Mouse (Mus musculus) MEL (cell line): ENCODE results near the gene Phlda3. TPM values are rescaled to one million over a fixed set of nuclear protein-coding genes. Genes with fewer than 3 reads are reported as not detected.

Experiments
- DNase-seq: peaks from one replicate; pipeline ENCODE4 v3.0.0; 2011; ENCODE audit warnings: low read depth, low spot score
- H3K27ac ChIP-seq: 2 replicates; pipeline ENCODE4 v1.5.1; 2012; ENCODE audit warnings: low read depth, mild to moderate bottlenecking, control low read depth, low read length, moderate library complexity; ENCODE audit not compliant: control insufficient read depth
- H3K27me3 ChIP-seq, 2 experiments: fragments of 150-350 bp in 1 of 2; sonication (generic) in 1 of 2; 2 replicates each; pipeline ENCODE4 v1.6.1; 2012; ENCODE audit warnings: low read length in 2 of 2, mild to moderate bottlenecking in 2 of 2, improper control_type of control experiment in 1 of 2, moderate library complexity in 1 of 2; ENCODE audit not compliant: insufficient read depth in 2 of 2, control insufficient read depth in 1 of 2
- H3K36me3 ChIP-seq, 2 experiments: 2 replicates each; pipeline ENCODE4 v1.6.1; 2012 to 2014; ENCODE audit warnings: low read length in 2 of 2, improper control_type of control experiment in 1 of 2, inconsistent platforms in 1 of 2, mild to moderate bottlenecking in 1 of 2; ENCODE audit not compliant: insufficient read depth in 2 of 2, control insufficient read depth in 1 of 2
- H3K4me1 ChIP-seq, 2 experiments: fragments of 150-350 bp in 1 of 2; sonication (generic) in 1 of 2; 2 replicates each; pipeline ENCODE4 v1.6.1; 2012; ENCODE audit warnings: low read length in 2 of 2, improper control_type of control experiment in 1 of 2, mild to moderate bottlenecking in 1 of 2; ENCODE audit not compliant: insufficient read depth in 2 of 2, control insufficient read depth in 1 of 2
- H3K4me3 ChIP-seq, 2 experiments: fragments of 150-350 bp in 1 of 2; sonication (generic) in 1 of 2; 2 replicates each; pipeline ENCODE4 v1.5.1; 2012; ENCODE audit warnings: low read depth in 2 of 2, low read length in 2 of 2, mild to moderate bottlenecking in 2 of 2, moderate library complexity in 2 of 2, control low read depth in 1 of 2, improper control_type of control experiment in 1 of 2; ENCODE audit not compliant: control insufficient read depth in 1 of 2, insufficient read depth in 1 of 2
- H3K79me2 ChIP-seq: 2 replicates; pipeline ENCODE4 v1.6.1; 2012; ENCODE audit warnings: mild to moderate bottlenecking, low read length, moderate library complexity; ENCODE audit not compliant: control insufficient read depth, poor library complexity, insufficient read depth
- H3K9ac ChIP-seq: 2 replicates; pipeline ENCODE4 v1.6.1; 2012; ENCODE audit warnings: low read depth, mild to moderate bottlenecking, control low read depth, low read length, moderate library complexity; ENCODE audit not compliant: control insufficient read depth, poor library complexity, severe bottlenecking
- H3K9me3 ChIP-seq: fragments of 150-350 bp; sonication (generic); replicated peaks from 2 replicates; pipeline ENCODE4 v1.6.1; 2012; ENCODE audit warnings: mild to moderate bottlenecking, low read length, improper control_type of control experiment, moderate library complexity; ENCODE audit not compliant: insufficient read depth
- BHLHE40 ChIP-seq: IDR thresholded peaks from 2 replicates; pipeline ENCODE4 v1.6.1; 2012; ENCODE audit warnings: low read depth, mild to moderate bottlenecking, inconsistent platforms, low read length, improper control_type of control experiment, borderline replicate concordance
- CHD1 ChIP-seq: IDR thresholded peaks from 2 replicates; pipeline ENCODE4 v1.6.1; 2012; ENCODE audit warnings: low read depth, mild to moderate bottlenecking, inconsistent platforms, low read length, improper control_type of control experiment
- CHD2 ChIP-seq: IDR thresholded peaks from 2 replicates; pipeline ENCODE4 v1.6.1; 2011; ENCODE audit warnings: low read length, improper control_type of control experiment
- CTCF ChIP-seq, 3 experiments: IDR thresholded peaks in 2 of 3; conservative IDR thresholded peaks in 1 of 3; 2 replicates each; pipeline ENCODE4 v1.5.1; 2011 to 2012; ENCODE audit warnings: low read length in 3 of 3, low read depth in 2 of 3, mild to moderate bottlenecking in 2 of 3, improper control_type of control experiment in 1 of 3, inconsistent platforms in 1 of 3, mixed read lengths in 1 of 3, moderate library complexity in 1 of 3; ENCODE audit not compliant: control insufficient read depth in 1 of 3, insufficient read depth in 1 of 3, poor library complexity in 1 of 3, severe bottlenecking in 1 of 3
- E2F4 ChIP-seq: IDR thresholded peaks from 2 replicates; pipeline ENCODE4 v1.6.1; 2011; ENCODE audit warnings: low read depth, low read length, improper control_type of control experiment, borderline replicate concordance
- ELF1 ChIP-seq: IDR thresholded peaks from 2 replicates; pipeline ENCODE4 v1.6.1; 2014; ENCODE audit warnings: low read depth, mild to moderate bottlenecking, inconsistent platforms, low read length, improper control_type of control experiment, moderate library complexity
- EP300 ChIP-seq, 2 experiments: IDR thresholded peaks; 2 replicates each; pipeline ENCODE4 v1.6.1; 2011; ENCODE audit warnings: improper control_type of control experiment in 2 of 2, low read length in 2 of 2, low read depth in 1 of 2, mild to moderate bottlenecking in 1 of 2
- ETS1 ChIP-seq: IDR thresholded peaks from 2 replicates; pipeline ENCODE4 v1.6.1; 2012; ENCODE audit warnings: low read depth, mild to moderate bottlenecking, inconsistent platforms, low read length, improper control_type of control experiment, moderate library complexity
- GABPA ChIP-seq: IDR thresholded peaks from 2 replicates; pipeline ENCODE4 v1.6.1; 2012; ENCODE audit warnings: low read depth, mild to moderate bottlenecking, inconsistent platforms, low read length, improper control_type of control experiment, moderate library complexity
- GATA1 ChIP-seq: IDR thresholded peaks from 2 replicates; pipeline ENCODE4 v1.6.1; 2011; ENCODE audit warnings: low read depth, low read length, improper control_type of control experiment
- HCFC1 ChIP-seq: IDR thresholded peaks from 2 replicates; pipeline ENCODE4 v1.6.1; 2012; ENCODE audit warnings: low read depth, mild to moderate bottlenecking, inconsistent platforms, low read length, improper control_type of control experiment, moderate library complexity
- JUND ChIP-seq: IDR thresholded peaks from 2 replicates; pipeline ENCODE4 v1.6.1; 2011; ENCODE audit warnings: low read depth, mild to moderate bottlenecking, improper control_type of control experiment, low read length
- KAT2A ChIP-seq: conservative IDR thresholded peaks from 2 replicates; pipeline ENCODE4 v1.6.1; 2012; ENCODE audit warnings: low read depth, low read length, improper control_type of control experiment, inconsistent platforms
- MAX ChIP-seq: IDR thresholded peaks from 2 replicates; pipeline ENCODE4 v1.6.1; 2011; ENCODE audit warnings: low read length, improper control_type of control experiment
- MAZ ChIP-seq: IDR thresholded peaks from 2 replicates; pipeline ENCODE4 v1.6.1; 2012; ENCODE audit warnings: low read depth, mild to moderate bottlenecking, inconsistent platforms, low read length, improper control_type of control experiment
- MXI1 ChIP-seq: IDR thresholded peaks from 2 replicates; pipeline ENCODE4 v1.6.1; 2011; ENCODE audit warnings: mild to moderate bottlenecking, low read depth, low read length, improper control_type of control experiment
- MYB ChIP-seq: IDR thresholded peaks from 2 replicates; pipeline ENCODE4 v1.6.1; 2011; ENCODE audit warnings: mild to moderate bottlenecking, low read depth, low read length, improper control_type of control experiment
- MYC ChIP-seq: IDR thresholded peaks from 2 replicates; pipeline ENCODE4 v1.6.1; 2011; ENCODE audit warnings: low read depth, mild to moderate bottlenecking, low read length, improper control_type of control experiment, moderate library complexity
- NELFE ChIP-seq: IDR thresholded peaks from 2 replicates; pipeline ENCODE4 v1.6.1; 2011; ENCODE audit warnings: low read depth, low read length, improper control_type of control experiment
- POLR2A ChIP-seq, 2 experiments: IDR thresholded peaks; 2 replicates each; pipeline ENCODE4 v1.6.1; 2011 to 2012; ENCODE audit warnings: low read length in 2 of 2, mild to moderate bottlenecking in 2 of 2, control low read depth in 1 of 2, improper control_type of control experiment in 1 of 2, low read depth in 1 of 2, moderate library complexity in 1 of 2; ENCODE audit not compliant: control insufficient read depth in 1 of 2, insufficient read depth in 1 of 2, poor library complexity in 1 of 2
- POLR2AphosphoS2 ChIP-seq: IDR thresholded peaks from 2 replicates; pipeline ENCODE4 v1.6.1; 2011; ENCODE audit warnings: low read length, improper control_type of control experiment
- RAD21 ChIP-seq: IDR thresholded peaks from 2 replicates; pipeline ENCODE4 v1.6.1; 2011; ENCODE audit warnings: mild to moderate bottlenecking, low read depth, low read length, improper control_type of control experiment
- RCOR1 ChIP-seq: IDR thresholded peaks from 2 replicates; pipeline ENCODE4 v1.6.1; 2012; ENCODE audit warnings: low read depth, mild to moderate bottlenecking, inconsistent platforms, low read length, improper control_type of control experiment
- SIN3A ChIP-seq: IDR thresholded peaks from 2 replicates; pipeline ENCODE4 v1.6.1; 2012; ENCODE audit warnings: low read length, improper control_type of control experiment, inconsistent platforms
- TAL1 ChIP-seq: IDR thresholded peaks from 2 replicates; pipeline ENCODE4 v1.6.1; 2012; ENCODE audit warnings: mild to moderate bottlenecking, inconsistent platforms, low read length, moderate library complexity, mixed read lengths
- TBP ChIP-seq: IDR thresholded peaks from 2 replicates; pipeline ENCODE4 v1.8.0; 2011; ENCODE audit warnings: low read depth, low read length, improper control_type of control experiment
- TCF12 ChIP-seq: IDR thresholded peaks from 2 replicates; pipeline ENCODE4 v1.6.1; 2014; ENCODE audit warnings: low read depth, mild to moderate bottlenecking, inconsistent platforms, low read length, improper control_type of control experiment, moderate library complexity
- USF1 ChIP-seq: IDR thresholded peaks from 2 replicates; pipeline ENCODE4 v1.6.1; 2014; ENCODE audit warnings: low read depth, mild to moderate bottlenecking, inconsistent platforms, low read length, improper control_type of control experiment, moderate library complexity
- ZNF384 ChIP-seq: IDR thresholded peaks from 2 replicates; pipeline ENCODE4 v1.6.1; 2012; ENCODE audit warnings: low read depth, mild to moderate bottlenecking, inconsistent platforms, low read length, improper control_type of control experiment
- polyA plus RNA-seq, 2 experiments: library from polyadenylated mRNA; stranded (reverse) in 1 of 2; unstranded in 1 of 2; fragments of >175 nt in 1 of 2; fragments of >200 nt in 1 of 2; gene quantifications; 2 replicates each; pipeline versions ENCODE4 v1.2.1 to v1.2.4; 2012; ENCODE audit warnings: low replicate concordance in 2 of 2, low read depth in 1 of 2; ENCODE audit not compliant: insufficient read length in 2 of 2, insufficient read depth in 1 of 2, missing spikeins in 1 of 2
- total RNA-seq: library from RNA; depleted of rRNA; stranded (reverse); fragments of 300-350 nt; gene quantifications from 2 replicates; pipeline ENCODE4 v1.2.3, GENCODE M21; 2012

Gene Phlda3
- total and polyA plus RNA-seq, 3 experiments, result 7.7 to 20.0 TPM; not detected in 1

GRCm38 (mm10) chr1:135725936-135726335 lies 40.0 kb upstream of the Phlda3 start:
- H3K36me3 ChIP-seq, result peaks cover 0 to 11% of the 10 kb centered on the region in 2 experiments; a peak in 2 of 4 replicates
- H3K27me3 ChIP-seq, result no peaks in the 10 kb centered on the region
- no peaks in the 10 kb centered on the region for H3K9me3 ChIP-seq
- peak overlapping the region; percentile 5; the same call in 1 of the 2 replicates for H3K9ac ChIP-seq
- H3K27ac ChIP-seq, result peak overlapping the region; percentile 59
- DNase-seq, result peak; percentile 92
- peaks cover 1% of the 10 kb centered on the region; the same call in 1 of the 2 replicates for H3K79me2 ChIP-seq
- H3K4me1 ChIP-seq, result peaks cover 5 to 26% of the 10 kb centered on the region in 2 experiments
- H3K4me3 ChIP-seq, result peak overlapping the region in 1 of 2 experiments; percentile 37; a peak in 2 of 4 replicates
- 0 out of 2 replicates have a peak, but pooled peaks have one; percentile 6 for TF ChIP-seq MXI1
- TF ChIP-seq JUND, result no peak
- TF ChIP-seq ETS1, result peak; percentile 87
- TF ChIP-seq POLR2A (IDR thresholded peaks at IDR 0.05; ENCODE audit: control insufficient read depth in 1 of 2, insufficient read depth in 1 of 2, low read depth in 1 of 2, low read length in 2 of 2, poor library complexity in 1 of 2), result no peak
- no peak for TF ChIP-seq ZNF384
- 0 out of 2 replicates have a peak, but pooled peaks have one; percentile 11 for TF ChIP-seq BHLHE40
- TF ChIP-seq GATA1, result 0 out of 2 replicates have a peak, but pooled peaks have one; percentile 5
- TF ChIP-seq KAT2A, result no peak
- TF ChIP-seq GABPA, result no peak
- 0 out of 2 replicates have a peak, but pooled peaks have one; percentile 33 for TF ChIP-seq TBP
- TF ChIP-seq EP300 (IDR thresholded peaks at IDR 0.05; ENCODE audit: low read depth in 1 of 2, low read length in 2 of 2), result peak; percentile 52 to 59; a peak in 3 of 4 replicates
- TF ChIP-seq HCFC1, result peak; percentile 15; the same call in 1 of the 2 replicates
- TF ChIP-seq NELFE, result no peak
- peak; percentile 68 for TF ChIP-seq SIN3A
- TF ChIP-seq E2F4, result no peak
- no peak for TF ChIP-seq RCOR1
- peak; percentile 82 for TF ChIP-seq ELF1

GRCm38 (mm10) chr1:135728631-135729366 lies 37.1 kb upstream of the Phlda3 start:
- peaks cover 0 to 9% of the 10 kb centered on the region in 2 experiments; a peak in 2 of 4 replicates for H3K36me3 ChIP-seq
- H3K9me3 ChIP-seq, result no peaks in the 10 kb centered on the region
- H3K4me1 ChIP-seq, result peaks cover 4 to 26% of the 10 kb centered on the region in 2 experiments
- peaks cover 1% of the 10 kb centered on the region; the same call in 1 of the 2 replicates for H3K79me2 ChIP-seq
- H3K27me3 ChIP-seq, result no peaks in the 10 kb centered on the region
- H3K4me3 ChIP-seq, result peak overlapping the region; percentile 79 to 85
- H3K9ac ChIP-seq, result peak overlapping the region; percentile 88
- peak overlapping the region; percentile 60 for H3K27ac ChIP-seq
- DNase-seq, result peak; percentile 96
- peak; percentile 72; the same call in 1 of the 2 replicates for TF ChIP-seq MAZ
- peak; percentile 51 for TF ChIP-seq TCF12
- peak; percentile 92 for TF ChIP-seq ETS1
- TF ChIP-seq MYC, result 0 out of 2 replicates have a peak, but pooled peaks have one; percentile 39
- no peak for TF ChIP-seq RCOR1
- peak; percentile 83; the same call in 1 of the 2 replicates for TF ChIP-seq E2F4
- TF ChIP-seq USF1, result no peak
- no peak for TF ChIP-seq JUND
- TF ChIP-seq MYB, result no peak
- TF ChIP-seq CTCF (IDR thresholded peaks at IDR 0.05 in 2 of 3, conservative IDR thresholded peaks at IDR 0.05 in 1 of 3; ENCODE audit: control insufficient read depth in 1 of 3, insufficient read depth in 1 of 3, low read depth in 2 of 3, low read length in 3 of 3, poor library complexity in 1 of 3, severe bottlenecking in 1 of 3), result no peak
- TF ChIP-seq RAD21, result no peak
- TF ChIP-seq HCFC1, result peak; percentile 71
- TF ChIP-seq CHD1, result no peak
- TF ChIP-seq TBP, result peak; percentile 66
- TF ChIP-seq POLR2AphosphoS2, result peak; percentile 27; the same call in 1 of the 2 replicates
- no peak for TF ChIP-seq TAL1
- peak; percentile 55; the same call in 1 of the 2 replicates for TF ChIP-seq CHD2
- TF ChIP-seq SIN3A, result peak; percentile 94
- TF ChIP-seq NELFE, result peak; percentile 52
- TF ChIP-seq MAX, result peak; percentile 46; the same call in 1 of the 2 replicates
- TF ChIP-seq EP300 (IDR thresholded peaks at IDR 0.05; ENCODE audit: low read depth in 1 of 2, low read length in 2 of 2), result peak in 1 of 2 experiments; percentile 45; a peak in 3 of 4 replicates
- peak; percentile 30; the same call in 1 of the 2 replicates for TF ChIP-seq ELF1
